Mouse (Mus musculus): ENCODE results near the gene Usf3. TPM values are rescaled to one million over a fixed set of nuclear protein-coding genes. Genes with fewer than 3 reads are reported as not detected.

Gene Usf3
- total RNA-seq (2021), result 10 to 100 TPM; 33.2 to 35.6 TPM
- long read RNA-seq, experiment 1, partial matches to known transcripts, result 9 of 15 reads
- long read RNA-seq, experiment 1, other reads (novel, unspliced or antisense), result 6 of 15 reads
- long read RNA-seq, experiment 2, full-length matches to known transcripts, result 1 of 18 reads
- long read RNA-seq, experiment 2, partial matches to known transcripts, result 6 of 18 reads
- long read RNA-seq, experiment 2, other reads (novel, unspliced or antisense), result 11 of 18 reads

- peak; percentile 47 to 62 for DNase-seq
- intact Hi-C loops (cut with DNase I), result loop anchor here (2.0 kb wide), 2 partner anchors 33 to 65 kb away; no protein-coding TSS in a partner anchor
Measured at GRCm38 (mm10) chr16:44173155-44173941, at the start of gene Usf3. Usf3 (plus strand) TSS chr16:44173246.

- intact Hi-C loops (cut with DNase I), result no loop called here
- no peak for DNase-seq
Measured at GRCm38 (mm10) chr16:44123786-44124185, 49.3 kb upstream of the Usf3 start.

DNA sequence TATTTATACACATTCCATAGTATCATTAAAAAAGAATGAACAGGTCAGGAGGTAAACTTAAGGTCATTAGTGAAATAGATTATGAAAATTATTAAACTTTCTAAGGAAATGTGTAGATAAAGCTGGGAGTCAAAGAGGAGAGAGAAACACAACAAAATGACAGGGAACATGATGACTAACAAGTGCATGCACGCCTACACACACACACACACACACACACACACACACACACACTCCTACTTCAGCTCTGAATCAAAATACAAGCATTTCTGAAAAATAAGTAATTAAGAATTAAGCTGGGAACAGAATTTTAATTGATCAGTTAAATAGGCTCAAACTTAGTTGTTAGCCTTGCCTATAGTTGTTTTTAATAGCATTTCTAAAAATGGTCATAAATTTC, 48.3 kb upstream of the Usf3 start:
- intact Hi-C loops (cut with DNase I), result no loop called here
- no peak for DNase-seq

GRCm38 (mm10) chr16:44125436-44125835, 47.6 kb upstream of the Usf3 start:
- DNase-seq, result no peak
- intact Hi-C loops (cut with DNase I), result no loop called here

- intact Hi-C loops (cut with DNase I), result no loop called here
- DNase-seq, result no peak
Measured at GRCm38 (mm10) chr16:44126437-44126836, 46.6 kb upstream of the Usf3 start.

DNA sequence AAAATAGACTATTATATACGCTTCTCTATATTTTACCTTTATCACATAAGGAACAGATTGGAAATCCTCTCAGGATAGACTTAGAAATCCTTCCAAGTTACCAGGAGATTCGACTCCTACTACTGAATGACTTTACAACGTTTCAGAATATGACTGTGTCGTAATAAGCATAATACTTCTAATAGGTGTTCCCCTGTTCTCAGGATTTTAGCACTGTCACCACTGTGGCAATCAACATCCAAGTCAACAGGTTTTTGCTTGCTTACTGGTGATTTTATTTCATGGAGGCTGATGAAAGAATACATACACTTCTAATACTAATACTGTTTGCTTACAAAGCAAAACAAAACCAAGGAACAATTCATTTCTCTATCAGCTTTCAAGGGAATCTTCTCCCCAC, 40.7 kb upstream of the Usf3 start:
- DNase-seq, result no peak
- intact Hi-C loops (cut with DNase I), result no loop called here

DNA sequence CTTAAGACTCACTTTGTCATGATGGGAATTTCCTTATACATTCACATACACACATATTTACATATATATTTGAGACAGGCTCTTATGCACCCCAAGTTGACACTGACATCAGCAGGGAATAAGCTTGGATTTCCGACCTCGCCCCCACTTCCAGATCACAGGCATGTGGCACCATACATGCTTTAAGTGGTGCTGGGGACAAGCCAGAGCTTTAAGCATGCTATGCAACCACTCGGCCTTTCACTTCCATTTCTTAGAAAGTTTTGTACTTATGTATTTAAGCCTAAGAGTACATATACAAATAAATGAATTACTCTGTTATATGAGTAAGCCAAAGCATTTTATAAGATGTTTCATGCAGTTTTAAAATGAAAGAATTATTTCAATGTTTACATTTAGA, 39.9 kb upstream of the Usf3 start:
- DNase-seq, result no peak
- intact Hi-C loops (cut with DNase I), result no loop called here

- intact Hi-C loops (cut with DNase I), result no loop called here
- DNase-seq, result no peak
Measured at GRCm38 (mm10) chr16:44136511-44137021, 36.5 kb upstream of the Usf3 start.

- peak in 1 of 2 experiments; percentile 19 for DNase-seq
- intact Hi-C loops (cut with DNase I), result no loop called here
Measured at GRCm38 (mm10) chr16:44138377-44138978, 34.6 kb upstream of the Usf3 start.

- DNase-seq, result peak; percentile 77 to 82
- intact Hi-C loops (cut with DNase I), result no loop called here
Measured at GRCm38 (mm10) chr16:44138979-44139535, 34.0 kb upstream of the Usf3 start.

- intact Hi-C loops (cut with DNase I), result loop anchor here (2.0 kb wide), 2 partner anchors 33 to 99 kb away; partner anchors contain the start of gene Usf3
- peak; percentile 82 to 89 for DNase-seq
Measured at GRCm38 (mm10) chr16:44139536-44140185, 33.4 kb upstream of the Usf3 start, which contains the start of the genes Atp6v1a and Naa50. Atp6v1a (minus strand) TSS chr16:44139705. Naa50 (plus strand) TSS chr16:44139830.

DNA sequence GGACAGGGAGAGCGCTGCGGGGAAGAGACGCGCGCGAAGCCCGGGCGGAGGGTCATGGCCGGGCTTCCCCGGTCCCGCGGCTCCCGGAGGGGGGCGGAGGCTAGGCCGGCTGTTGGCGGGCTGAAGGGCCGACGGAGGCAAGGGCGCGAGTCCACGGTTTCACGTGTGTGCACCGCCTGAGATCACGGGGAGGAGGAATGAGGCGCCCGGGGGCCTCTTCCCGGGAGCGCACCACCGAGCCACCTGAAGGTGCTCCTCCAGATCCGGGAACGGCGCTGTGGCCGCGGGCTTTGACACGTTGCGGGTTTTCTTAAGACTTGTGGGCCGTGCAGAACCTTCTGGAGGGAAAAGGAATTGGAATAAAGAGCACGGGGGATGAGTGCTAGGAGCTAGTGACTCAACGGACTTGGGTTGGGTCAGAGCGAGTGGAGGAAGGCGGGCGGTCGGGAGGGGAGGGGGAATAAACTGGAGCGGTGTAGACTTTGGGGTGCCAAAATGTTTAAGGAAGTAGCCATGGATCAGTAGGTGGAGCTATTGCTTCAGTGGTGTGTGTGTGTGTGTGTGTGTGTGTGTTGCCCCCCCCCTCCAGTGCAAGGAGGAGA, 32.8 kb upstream of the Usf3 start:
- intact Hi-C loops (cut with DNase I), result loop anchor here (2.0 kb wide), 2 partner anchors 33 to 99 kb away; partner anchors contain the start of gene Usf3
- peak; percentile 70 to 77 for DNase-seq

DNA sequence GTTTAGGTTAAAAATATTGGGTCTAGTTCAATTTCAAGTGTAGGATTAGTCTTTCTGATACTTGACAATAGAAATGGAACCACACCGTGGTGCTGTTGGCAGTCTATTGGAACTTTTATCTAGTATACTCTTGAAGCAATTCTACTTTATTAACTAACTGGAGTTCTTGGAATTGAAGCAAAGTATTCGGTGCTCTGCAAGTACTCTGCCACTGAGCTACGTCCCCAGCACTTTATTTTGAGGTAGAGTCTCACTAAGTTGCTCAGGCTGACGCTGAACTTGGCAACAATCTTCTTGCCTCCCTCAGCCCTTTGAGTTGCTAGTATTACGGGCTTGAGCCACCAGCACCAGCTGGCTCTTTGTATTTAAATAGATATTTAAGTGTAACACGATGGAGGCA, 31.6 kb upstream of the Usf3 start:
- no peak for DNase-seq
- intact Hi-C loops (cut with DNase I), result loop anchor here (2.0 kb wide), 2 partner anchors 31 to 97 kb away; partner anchors contain the start of gene Usf3

DNA sequence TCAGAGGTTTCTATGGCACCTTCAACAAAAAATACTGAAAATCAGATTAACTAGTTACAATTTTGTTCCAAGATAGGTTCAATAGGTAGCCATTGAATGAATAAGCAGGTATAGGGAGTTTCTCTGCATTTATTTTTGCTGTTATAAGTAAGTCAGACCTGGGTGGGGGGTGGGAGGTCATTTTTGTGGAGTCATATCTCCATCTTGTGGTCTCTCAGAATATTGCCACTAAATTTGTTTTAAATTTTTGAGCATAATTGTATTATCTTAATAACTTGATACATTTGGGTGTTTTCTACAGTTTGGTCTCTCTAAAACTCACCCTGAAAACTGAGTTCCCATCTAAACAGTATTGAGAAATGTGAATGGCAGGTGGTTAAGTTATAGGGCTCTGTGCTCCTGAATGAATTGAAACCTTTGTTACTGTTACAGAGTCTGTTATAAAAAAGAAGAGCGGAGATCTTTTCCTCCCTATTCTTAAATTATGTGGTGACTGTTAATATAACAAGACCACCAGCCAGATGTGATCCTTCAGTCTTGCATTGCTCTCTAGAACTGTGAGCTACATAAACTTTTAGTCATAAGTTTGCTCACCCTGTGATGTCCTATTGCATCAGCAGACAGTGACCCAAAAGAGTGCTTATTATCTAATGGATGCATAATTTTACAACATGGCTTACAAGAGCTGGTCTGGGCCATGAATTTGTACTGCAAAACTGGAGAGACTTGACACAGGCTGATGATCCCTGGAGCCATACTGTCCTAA, 23.9 kb upstream of the Usf3 start:
- intact Hi-C loops (cut with DNase I), result no loop called here
- no peak for DNase-seq

- intact Hi-C loops (cut with DNase I), result no loop called here
- no peak for DNase-seq
Measured at GRCm38 (mm10) chr16:44154497-44155057, 18.5 kb upstream of the Usf3 start.

- intact Hi-C loops (cut with DNase I), result no loop called here
- no peak for DNase-seq
Measured at GRCm38 (mm10) chr16:44159325-44159724, 13.7 kb upstream of the Usf3 start.

DNA sequence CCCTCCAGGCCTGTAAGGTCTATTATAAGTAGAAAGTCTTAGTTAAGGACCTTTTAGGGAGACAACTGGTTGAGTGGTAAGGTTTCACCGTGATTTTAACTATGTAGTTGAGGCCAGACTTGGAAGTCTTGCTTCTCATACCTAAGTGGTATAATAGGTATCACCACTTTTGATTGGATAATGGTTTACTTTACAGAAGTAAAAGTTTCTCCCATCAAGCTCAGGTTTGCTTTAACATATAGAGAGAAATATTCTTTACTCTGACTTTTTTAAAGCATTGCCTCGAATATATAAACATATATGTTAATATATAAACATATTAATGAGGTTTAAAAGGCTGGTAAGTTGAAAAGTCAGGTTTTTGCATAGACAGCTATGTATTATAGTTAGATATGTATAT, 9.2 kb upstream of the Usf3 start:
- intact Hi-C loops (cut with DNase I), result no loop called here
- no peak for DNase-seq

GRCm38 (mm10) chr16:44165182-44165581, 7.9 kb upstream of the Usf3 start:
- DNase-seq, result no peak
- intact Hi-C loops (cut with DNase I), result no loop called here

DNA sequence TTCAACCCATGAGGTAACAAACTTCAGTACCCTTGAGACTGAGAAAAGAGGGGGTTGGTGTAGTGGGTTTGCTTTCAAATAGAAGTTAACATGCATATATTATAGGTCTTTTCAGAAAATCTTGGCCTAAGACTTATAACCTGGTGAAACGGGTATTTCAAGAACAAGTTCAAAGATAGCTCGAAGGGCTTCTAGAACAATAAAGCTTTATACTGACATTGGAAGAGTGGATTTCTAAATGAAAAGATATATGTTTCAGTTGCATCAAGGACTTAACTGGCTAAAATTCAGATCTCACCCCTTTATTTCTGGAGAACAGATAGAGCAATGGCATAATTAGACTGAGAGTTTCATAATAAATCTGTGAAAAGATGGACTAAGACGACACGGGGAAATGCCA, 4.1 kb upstream of the Usf3 start:
- DNase-seq, result no peak
- intact Hi-C loops (cut with DNase I), result no loop called here

All from gastrocnemius, postnatal 36 days (tissue).